Mouse (Mus musculus): Measurements from ENCODE around the gene Apbb2. TPM values are rescaled to one million over a fixed set of nuclear protein-coding genes. Genes with fewer than 3 reads are reported as not detected.

Apbb2 gene
- total and polyA plus RNA-seq, 2 experiments from 2014 or later: 31.8 to 41.0 TPM

- no peak for DNase-seq (ENCODE audit: low spot score)
- no peak for TF ChIP-seq EP300 (IDR thresholded peaks at IDR 0.05; ENCODE audit: low read depth)
- TF ChIP-seq CTCF (IDR thresholded peaks at IDR 0.05; ENCODE audit: low read depth): no peak
Observed at GRCm38 (mm10) chr5:66575148-66575547, 43.4 kb downstream of the Apbb2 start.

GRCm38 (mm10) chr5:66573266-66573665, 45.3 kb downstream of the Apbb2 start:
- no peaks in the 10 kb centered on the region for H3K36me3 ChIP-seq (replicated peaks; ENCODE audit: control insufficient read depth, insufficient read depth, low read length)
- no peaks in the 10 kb centered on the region for H3K27me3 ChIP-seq (ENCODE audit: control insufficient read depth, insufficient read depth, low read length)
- H3K9me3 ChIP-seq (replicated peaks; ENCODE audit: control insufficient read depth, low read length): no peaks in the 10 kb centered on the region
- no peak overlapping the region for H3K4me2 ChIP-seq (ENCODE audit: low read depth, low read length)
- ATAC-seq (ENCODE audit: insufficient read depth, low read depth): no peak
- no peak overlapping the region for H3K4me3 ChIP-seq (ENCODE audit: low read depth, low read length)
- no peak for TF ChIP-seq CTCF (IDR thresholded peaks at IDR 0.05; ENCODE audit: low read depth)
- no peak for TF ChIP-seq EP300 (IDR thresholded peaks at IDR 0.05; ENCODE audit: low read depth)
- 72% methylated on average over 4 of the region's 4 CpGs for WGBS
- H3K9ac ChIP-seq (replicated peaks; ENCODE audit: low read depth, low read length): no peak overlapping the region
- DNase-seq (ENCODE audit: low spot score): no peak
- H3K4me1 ChIP-seq (ENCODE audit: control insufficient read depth, insufficient read depth): peaks cover 20% of the 10 kb centered on the region
- no peak overlapping the region for H3K27ac ChIP-seq (ENCODE audit: low read depth)

More at GRCm38 (mm10) chr5:66575148-66575547, 43.4 kb downstream of the Apbb2 start:
- 71% methylated on average over 13 of the region's 13 CpGs for WGBS
- H3K4me3 ChIP-seq (ENCODE audit: low read depth, low read length): no peak overlapping the region
- H3K9me3 ChIP-seq (replicated peaks; ENCODE audit: control insufficient read depth, low read length): no peaks in the 10 kb centered on the region
- H3K4me2 ChIP-seq (ENCODE audit: low read depth, low read length): no peak overlapping the region
- H3K9ac ChIP-seq (replicated peaks; ENCODE audit: low read depth, low read length): no peak overlapping the region
- H3K4me1 ChIP-seq (ENCODE audit: control insufficient read depth, insufficient read depth): peaks cover 23% of the 10 kb centered on the region
- no peak for ATAC-seq (ENCODE audit: insufficient read depth, low read depth)
- H3K36me3 ChIP-seq (replicated peaks; ENCODE audit: control insufficient read depth, insufficient read depth, low read length): no peaks in the 10 kb centered on the region
- no peak overlapping the region for H3K27ac ChIP-seq (ENCODE audit: low read depth)
- no peaks in the 10 kb centered on the region for H3K27me3 ChIP-seq (ENCODE audit: control insufficient read depth, insufficient read depth, low read length)

DNA sequence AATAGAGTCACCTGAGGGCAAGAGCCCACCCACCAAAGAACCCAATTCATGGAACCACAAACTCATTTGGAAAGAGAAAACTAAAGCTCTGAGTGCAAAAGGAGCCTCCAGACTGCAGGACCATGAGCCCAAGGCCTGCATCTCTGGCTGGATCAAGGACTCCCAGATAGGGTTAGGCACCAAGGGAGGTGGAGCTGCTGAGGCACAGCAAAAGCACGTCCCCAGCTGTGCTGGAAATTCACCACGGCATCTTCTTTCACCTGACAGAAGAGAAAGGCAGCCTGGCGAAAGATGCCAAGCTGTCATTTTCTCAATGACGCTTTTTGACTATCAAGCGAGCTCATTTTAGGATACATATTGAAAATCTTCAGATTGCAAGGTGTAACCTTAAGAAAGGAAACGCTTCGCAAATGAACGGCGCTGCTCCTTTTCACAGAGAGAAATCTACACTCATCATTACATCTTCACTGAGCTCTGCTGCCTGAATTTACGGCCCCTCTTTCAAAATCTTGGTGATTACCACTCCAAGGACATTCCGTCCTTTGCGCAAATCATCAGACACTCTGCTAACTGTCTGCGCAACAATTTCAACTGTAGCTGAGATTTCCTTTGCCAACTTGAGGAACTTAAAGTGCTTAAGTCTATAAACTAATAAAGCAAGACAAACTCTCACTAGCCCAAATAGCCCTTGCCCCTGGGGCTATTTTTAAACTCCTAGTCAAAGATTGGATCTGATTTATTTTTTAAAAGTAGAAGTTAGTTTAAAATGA, 46.3 kb downstream of the Apbb2 start:
- H3K27me3 ChIP-seq (ENCODE audit: control insufficient read depth, insufficient read depth, low read length): no peaks in the 10 kb centered on the region
- no peak overlapping the region for H3K27ac ChIP-seq (ENCODE audit: low read depth)
- no peaks in the 10 kb centered on the region for H3K9me3 ChIP-seq (replicated peaks; ENCODE audit: control insufficient read depth, low read length)
- ATAC-seq (ENCODE audit: insufficient read depth, low read depth): no peak
- no peak overlapping the region for H3K9ac ChIP-seq (replicated peaks; ENCODE audit: low read depth, low read length)
- DNase-seq (ENCODE audit: low spot score): no peak
- no peak for TF ChIP-seq CTCF (IDR thresholded peaks at IDR 0.05; ENCODE audit: low read depth)
- no peak for TF ChIP-seq EP300 (IDR thresholded peaks at IDR 0.05; ENCODE audit: low read depth)
- H3K4me1 ChIP-seq (ENCODE audit: control insufficient read depth, insufficient read depth): peaks cover 20% of the 10 kb centered on the region
- no peaks in the 10 kb centered on the region for H3K36me3 ChIP-seq (replicated peaks; ENCODE audit: control insufficient read depth, insufficient read depth, low read length)
- no peak overlapping the region for H3K4me2 ChIP-seq (ENCODE audit: low read depth, low read length)
- WGBS: 71% methylated on average over 13 of the region's 13 CpGs
- H3K4me3 ChIP-seq (ENCODE audit: low read depth, low read length): no peak overlapping the region

- Histone ChIP-seq H3K9me3 (replicated peaks; ENCODE audit: control insufficient read depth, low read length) (no peaks in the 10 kb centered on the region), H3K4me3 (ENCODE audit: low read depth, low read length) (no peak overlapping the region), H3K4me1 (ENCODE audit: control insufficient read depth, insufficient read depth) (peaks cover 19% of the 10 kb centered on the region; the same call in 1 of the 2 replicates), H3K36me3 (replicated peaks; ENCODE audit: control insufficient read depth, insufficient read depth, low read length) (no peaks in the 10 kb centered on the region), H3K27me3 (ENCODE audit: control insufficient read depth, insufficient read depth, low read length) (no peaks in the 10 kb centered on the region), H3K4me2 (ENCODE audit: low read depth, low read length) (no peak overlapping the region), H3K27ac (ENCODE audit: low read depth) (no peak overlapping the region), H3K9ac (replicated peaks; ENCODE audit: low read depth, low read length) (no peak overlapping the region)
- no peak for ATAC-seq (ENCODE audit: insufficient read depth, low read depth)
- WGBS: 86% methylated on average over 5 of the region's 5 CpGs
- TF ChIP-seq CTCF (IDR thresholded peaks at IDR 0.05; ENCODE audit: low read depth) (no peak), EP300 (IDR thresholded peaks at IDR 0.05; ENCODE audit: low read depth) (no peak)
- DNase-seq (ENCODE audit: low spot score): no peak
Observed at GRCm38 (mm10) chr5:66570709-66571108, 47.9 kb downstream of the Apbb2 start.

DNA sequence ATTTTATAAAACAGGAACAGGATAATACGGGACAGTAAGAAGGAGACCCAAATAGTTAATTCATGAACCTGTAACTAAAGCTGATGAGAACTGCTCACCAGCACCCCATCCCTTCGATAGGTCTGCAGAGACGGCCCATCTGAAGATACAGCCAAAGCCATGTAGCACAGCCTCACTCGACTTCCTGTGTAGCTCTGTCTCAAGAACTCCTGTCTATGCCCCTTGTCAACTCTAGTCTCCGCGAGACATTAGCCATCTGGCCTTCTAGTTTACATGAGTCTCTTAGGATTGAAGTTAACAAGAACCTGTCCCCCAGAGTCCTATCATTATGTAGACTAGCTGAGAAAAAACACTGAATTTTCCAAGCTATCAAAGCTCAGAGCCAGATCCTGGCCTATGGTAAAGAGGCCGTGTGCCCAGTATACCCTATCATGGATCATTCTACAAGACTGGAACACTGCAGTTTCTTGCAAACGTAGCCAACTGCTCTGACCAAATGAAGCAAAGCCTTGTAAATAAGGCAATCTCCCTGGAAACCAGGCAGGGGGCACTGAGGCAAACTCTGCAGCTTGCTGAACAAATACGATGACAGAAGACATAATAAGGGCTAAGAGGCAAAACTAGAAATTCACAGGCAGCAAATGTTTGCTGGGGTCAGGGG, 49.3 kb downstream of the Apbb2 start:
- DNase-seq (ENCODE audit: low spot score) (no peak), ATAC-seq (ENCODE audit: insufficient read depth, low read depth) (0 out of 2 replicates have a peak, but pooled peaks have one; percentile 47)
- no peak overlapping the region for H3K9ac ChIP-seq (replicated peaks; ENCODE audit: low read depth, low read length)
- H3K27me3 ChIP-seq (ENCODE audit: control insufficient read depth, insufficient read depth, low read length): no peaks in the 10 kb centered on the region
- no peak overlapping the region for H3K4me2 ChIP-seq (ENCODE audit: low read depth, low read length)
- WGBS: 48% methylated on average over 9 of the region's 9 CpGs
- no peaks in the 10 kb centered on the region for H3K9me3 ChIP-seq (replicated peaks; ENCODE audit: control insufficient read depth, low read length)
- no peak overlapping the region for H3K4me3 ChIP-seq (ENCODE audit: low read depth, low read length)
- H3K4me1 ChIP-seq (ENCODE audit: control insufficient read depth, insufficient read depth): peaks cover 19% of the 10 kb centered on the region; the same call in 1 of the 2 replicates
- peak overlapping the region; percentile 39 for H3K27ac ChIP-seq (ENCODE audit: low read depth)
- no peaks in the 10 kb centered on the region for H3K36me3 ChIP-seq (replicated peaks; ENCODE audit: control insufficient read depth, insufficient read depth, low read length)
- TF ChIP-seq EP300 (IDR thresholded peaks at IDR 0.05; ENCODE audit: low read depth) (no peak), CTCF (IDR thresholded peaks at IDR 0.05; ENCODE audit: low read depth) (no peak)

Measured in heart, postnatal 0 days (tissue).